Mouse (Mus musculus): ENCODE measurements around the gene Gdpd5.
"Not testable (repeated sequence)": the region's sequence is repeated elsewhere in the genome, so short reads cannot be mapped to it uniquely, and the experiment has no call there.

Gdpd5 gene

GRCm38 (mm10) chr7:99365069-99365468 lies 16.1 kb upstream of the Gdpd5 start:
- peak; percentile 76 for DNase-seq (ENCODE audit: low read depth, low spot score)

- DNase-seq (ENCODE audit: low read depth, low spot score), result no peak
These were observed 14.5 kb upstream of the Gdpd5 start for GRCm38 (mm10) chr7:99366716-99367115.

- not testable (repeated sequence) for DNase-seq (ENCODE audit: low read depth, low spot score)
These were observed 6.9 kb upstream of the Gdpd5 start for GRCm38 (mm10) chr7:99374325-99374724.

DNA sequence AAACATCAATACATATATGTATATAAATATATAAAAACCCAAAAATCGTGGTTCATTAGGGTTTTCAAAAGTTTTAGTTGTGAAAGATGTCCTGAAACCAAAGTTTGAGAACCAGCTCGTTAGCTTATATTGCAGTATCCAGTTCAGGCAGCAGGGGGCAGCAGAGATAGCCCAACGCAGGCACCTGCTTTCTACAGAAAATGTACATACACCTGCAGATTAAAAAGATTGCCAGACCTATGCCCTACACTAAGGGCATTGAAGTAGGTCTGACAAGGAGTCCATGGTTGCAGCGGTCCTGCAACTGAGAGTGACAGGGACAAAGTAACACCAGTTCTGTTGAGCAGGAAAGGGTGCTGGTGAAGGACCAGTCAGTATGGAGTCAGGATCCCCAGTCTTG lies 5.8 kb upstream of the Gdpd5 start:
- peak; percentile 46 for DNase-seq (ENCODE audit: low read depth, low spot score)

DNA sequence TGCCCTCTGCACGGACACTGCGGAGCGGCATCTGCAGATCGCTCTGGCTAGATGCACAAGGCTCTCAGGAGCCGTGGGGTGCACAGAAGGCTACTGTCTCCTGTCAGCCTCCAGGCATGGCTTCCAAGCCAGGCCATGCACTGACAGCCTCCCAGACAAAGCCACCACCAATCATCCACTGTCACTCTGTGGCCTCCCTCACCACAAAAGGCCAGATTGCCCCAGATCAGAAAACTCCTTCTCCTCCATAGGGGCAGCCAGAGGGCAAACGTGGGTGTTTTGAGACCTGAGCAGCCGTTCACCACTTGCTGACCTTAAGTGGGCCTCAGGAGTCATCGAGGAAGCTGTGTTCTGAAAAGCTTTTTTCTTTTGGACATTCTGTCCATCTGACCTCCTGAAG lies 2.3 kb upstream of the Gdpd5 start:
- no peak for DNase-seq (ENCODE audit: low read depth, low spot score)

DNA sequence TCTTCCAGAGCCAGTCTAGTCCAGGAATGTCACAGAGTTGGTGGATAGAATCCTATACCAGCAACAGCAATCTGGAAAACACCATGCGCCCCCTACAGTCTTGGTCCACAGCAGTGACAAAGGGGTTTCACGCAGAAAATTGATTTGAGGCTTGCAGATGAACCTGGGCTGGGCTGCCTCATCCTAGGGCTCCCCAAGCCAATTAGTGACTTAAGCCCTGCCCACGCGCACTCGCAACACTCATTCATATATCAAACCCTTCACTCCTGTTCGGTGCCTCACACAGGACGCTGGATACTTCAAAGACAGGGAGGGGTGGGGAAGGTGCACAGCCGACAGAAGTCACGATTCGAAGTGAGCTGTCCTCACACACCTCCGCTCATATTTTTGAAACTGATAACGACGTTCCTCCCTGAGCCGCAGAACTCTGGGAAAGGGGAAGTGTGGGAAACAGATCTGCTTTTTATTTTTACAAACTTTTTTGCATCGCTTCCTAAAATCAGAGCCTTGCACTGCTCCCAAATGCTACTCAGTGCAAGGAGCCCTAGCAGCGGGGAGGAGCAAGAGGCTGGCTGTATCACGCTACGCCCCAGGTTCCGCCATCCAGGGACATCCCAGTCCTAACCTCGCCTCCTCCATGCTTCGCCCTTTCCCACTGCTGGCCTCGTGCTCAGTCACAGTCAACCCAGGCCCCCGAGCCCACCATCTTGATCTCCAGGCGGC lies 562 bp upstream of the Gdpd5 start:
- peak; percentile 79 for DNase-seq (ENCODE audit: low read depth, low spot score)

GRCm38 (mm10) chr7:99382088-99383000 lies 1.1 kb downstream of the Gdpd5 start:
- DNase-seq (ENCODE audit: low read depth, low spot score), result no peak

DNA sequence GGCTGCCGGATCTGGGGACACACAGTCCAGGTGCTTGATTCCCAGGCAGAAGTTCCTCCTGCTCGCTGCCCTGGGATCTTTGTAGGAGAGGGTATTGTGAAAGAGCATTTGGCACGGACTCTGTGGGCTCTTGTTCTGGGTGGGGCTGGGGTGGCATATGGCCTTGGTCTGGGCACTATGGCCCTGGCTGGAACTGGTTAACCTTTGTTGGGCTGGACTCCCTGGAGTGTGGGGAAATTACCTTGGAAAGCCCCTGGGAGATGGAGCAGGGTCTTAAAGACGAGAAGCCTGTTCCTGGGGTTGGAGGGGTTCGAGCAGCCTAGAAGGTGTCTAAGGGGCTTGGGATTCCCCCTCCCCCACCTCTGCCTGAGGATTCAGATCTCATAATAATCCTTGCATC lies 2.0 kb downstream of the Gdpd5 start:
- DNase-seq (ENCODE audit: low read depth, low spot score), result no peak

- DNase-seq (ENCODE audit: low read depth, low spot score), result no peak
These were observed 2.9 kb downstream of the Gdpd5 start for GRCm38 (mm10) chr7:99384101-99384611.

- no peak for DNase-seq (ENCODE audit: low read depth, low spot score)
These were observed 4.8 kb downstream of the Gdpd5 start for GRCm38 (mm10) chr7:99386030-99386429.

GRCm38 (mm10) chr7:99386811-99387210 lies 5.6 kb downstream of the Gdpd5 start:
- no peak for DNase-seq (ENCODE audit: low read depth, low spot score)

- no peak for DNase-seq (ENCODE audit: low read depth, low spot score)
These were observed 6.1 kb downstream of the Gdpd5 start for GRCm38 (mm10) chr7:99387356-99387755.

DNA sequence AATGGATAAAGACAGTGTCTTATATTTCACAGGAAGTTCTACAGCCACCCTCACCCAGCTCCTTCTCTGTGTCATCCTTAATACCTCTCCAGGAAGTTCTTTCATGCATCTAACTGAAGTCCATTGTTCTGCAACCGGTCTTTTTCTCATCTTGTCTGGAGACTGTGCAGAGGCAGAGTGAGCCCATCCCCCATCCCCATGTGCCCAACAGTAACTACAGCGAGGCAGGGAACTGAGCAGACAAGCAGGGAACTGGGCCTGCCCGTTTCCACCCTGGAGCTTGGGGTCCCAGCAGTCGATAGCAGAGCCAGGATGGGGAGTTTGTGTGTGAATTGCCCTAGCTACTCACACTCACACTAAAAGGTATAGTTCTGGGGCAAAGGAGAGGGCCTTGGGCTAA lies 9.3 kb downstream of the Gdpd5 start:
- DNase-seq (ENCODE audit: low read depth, low spot score), result no peak

- DNase-seq (ENCODE audit: low read depth, low spot score), result no peak
These were observed 11.5 kb downstream of the Gdpd5 start for GRCm38 (mm10) chr7:99392696-99393095.

GRCm38 (mm10) chr7:99393711-99394325 lies 12.6 kb downstream of the Gdpd5 start:
- DNase-seq (ENCODE audit: low read depth, low spot score), result no peak

GRCm38 (mm10) chr7:99395385-99395784 lies 14.2 kb downstream of the Gdpd5 start:
- no peak for DNase-seq (ENCODE audit: low read depth, low spot score)

DNA sequence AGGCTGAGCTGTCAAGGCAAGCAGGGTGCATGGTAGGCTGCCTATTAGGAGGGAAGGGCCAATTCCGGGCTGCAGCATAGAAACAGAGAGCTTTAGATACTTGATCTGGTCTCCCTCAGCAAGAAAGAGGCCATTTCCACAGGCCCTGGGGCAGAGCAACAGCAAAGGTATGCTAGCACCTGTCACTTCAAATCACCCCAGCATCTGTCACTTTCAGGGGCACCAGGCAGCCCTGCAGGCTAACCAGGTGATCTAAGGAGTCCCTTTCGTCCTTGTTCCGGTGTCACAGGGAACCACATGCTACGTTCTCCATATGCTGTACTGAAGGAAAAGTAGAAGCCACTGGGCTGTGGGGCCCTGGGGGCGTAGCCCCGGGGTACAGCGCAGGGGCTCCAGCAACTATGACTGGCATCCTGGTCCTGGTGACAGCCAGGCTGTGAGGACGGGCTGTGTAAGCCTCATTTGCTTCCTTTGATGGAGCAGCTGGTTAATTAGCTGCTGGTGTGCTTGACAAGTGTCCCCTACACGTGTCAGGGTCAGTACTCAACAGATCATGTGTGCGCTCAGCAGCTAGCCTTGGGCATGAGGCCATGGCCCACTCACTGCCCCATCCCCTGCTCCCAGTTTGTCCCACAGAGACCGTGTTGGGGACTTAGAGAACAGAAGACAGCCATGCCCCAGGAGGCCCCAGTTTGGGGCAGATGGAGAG lies 14.8 kb downstream of the Gdpd5 start:
- no peak for DNase-seq (ENCODE audit: low read depth, low spot score)

DNA sequence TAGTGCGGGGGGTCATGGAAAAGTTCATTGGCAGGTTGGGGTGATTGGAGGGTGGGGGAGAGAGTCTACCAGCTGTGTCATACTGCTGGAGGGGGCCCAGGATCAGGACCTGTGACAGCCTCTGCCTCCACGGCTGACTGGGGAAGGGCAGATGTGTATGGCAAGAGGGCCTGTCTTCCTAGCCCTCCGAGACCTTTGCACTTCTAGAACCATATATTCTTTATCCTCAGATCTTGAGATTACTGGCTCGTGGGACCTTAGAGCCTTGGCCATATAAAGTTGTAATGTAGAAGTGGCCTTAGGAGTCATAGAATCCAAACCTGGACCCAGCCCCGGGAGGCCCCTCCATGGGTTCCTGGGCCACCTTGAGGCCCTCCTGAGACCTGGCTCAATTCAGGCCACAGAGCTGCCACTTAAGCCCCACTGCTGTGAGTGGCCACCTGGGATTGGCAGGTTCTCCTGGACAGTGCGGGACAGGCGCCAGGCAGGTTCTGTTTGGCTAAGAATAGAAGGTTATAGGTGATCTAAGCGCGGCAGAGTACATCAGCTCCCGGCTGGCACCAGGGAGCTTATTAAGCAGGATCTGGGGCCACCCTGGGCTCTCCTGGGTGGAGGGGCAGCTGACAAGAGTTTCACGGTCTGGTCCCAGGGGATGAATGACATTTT lies 15.9 kb downstream of the Gdpd5 start:
- DNase-seq (ENCODE audit: low read depth, low spot score), result no peak

GRCm38 (mm10) chr7:99401373-99401772 lies 20.2 kb downstream of the Gdpd5 start:
- DNase-seq (ENCODE audit: low read depth, low spot score), result no peak

- no peak for DNase-seq (ENCODE audit: low read depth, low spot score)
These were observed 21.3 kb downstream of the Gdpd5 start for GRCm38 (mm10) chr7:99402477-99402876.

- DNase-seq (ENCODE audit: low read depth, low spot score), result peak; percentile 88
These were observed 22.0 kb downstream of the Gdpd5 start for GRCm38 (mm10) chr7:99403254-99403653.
